Mouse (Mus musculus) brain, embryonic 14.5 days (tissue): ENCODE measurements around the gene Parvb.

Experiments
- CTCF ChIP-seq: fragments of 200-500 bp; IDR thresholded peaks from 2 replicates; pipeline ENCODE4 v1.5.1; 2012; ENCODE audit warnings: inconsistent platforms, mild to moderate bottlenecking, moderate library complexity, borderline replicate concordance; ENCODE audit not compliant: insufficient read depth, insufficient read length; ENCODE audit errors: extremely low read depth
- POLR2A ChIP-seq: fragments of 200-500 bp; IDR thresholded peaks from 2 replicates; pipeline ENCODE4 v1.6.1; 2012; ENCODE audit warnings: mild to moderate bottlenecking, inconsistent platforms, borderline replicate concordance; ENCODE audit not compliant: poor library complexity, insufficient read depth, insufficient read length, severe bottlenecking; ENCODE audit errors: extremely low read depth

GRCm38 (mm10) chr15:84336281-84336817 is 104.5 kb downstream of the Parvb start:
- TF ChIP-seq POLR2A (no peak), CTCF (no peak)
